Mouse (Mus musculus) C2C12 (cell line): ENCODE results near the gene Zgrf1. TPM values are rescaled to one million over a fixed set of nuclear protein-coding genes. Genes with fewer than 3 reads are reported as not detected.

Experiments used
- H3K27me3 ChIP-seq: one replicate; pipeline ENCODE4 v1.6.1; 2011; ENCODE audit not compliant: control insufficient read depth, insufficient read depth, insufficient read length
- H3K36me3 ChIP-seq: one replicate; pipeline ENCODE4 v1.6.1; 2011; ENCODE audit not compliant: control insufficient read depth, insufficient read depth
- H3K4me3 ChIP-seq: one replicate; pipeline ENCODE4 v1.5.1; 2011; ENCODE audit warnings: mild to moderate bottlenecking, control low read depth; ENCODE audit not compliant: poor library complexity, insufficient read depth, severe bottlenecking
- H3K79me2 ChIP-seq: one replicate; pipeline ENCODE4 v1.6.1; 2011; ENCODE audit not compliant: control insufficient read depth, insufficient read depth
- H3K79me3 ChIP-seq: one replicate; pipeline ENCODE4 v1.6.1; 2011; ENCODE audit warnings: low read depth, control low read depth
- H3ac ChIP-seq: one replicate; pipeline ENCODE3; 2011; ENCODE audit warnings: low read depth; ENCODE audit not compliant: control insufficient read depth, insufficient read length
- CEBPB ChIP-seq: IDR thresholded peaks from one replicate; pipeline ENCODE4 v1.6.1; 2011; ENCODE audit warnings: low read depth, mild to moderate bottlenecking, control low read depth, moderate library complexity
- CTCF ChIP-seq: IDR thresholded peaks from one replicate; pipeline ENCODE4 v1.5.1; 2011; ENCODE audit not compliant: control insufficient read depth, insufficient read depth, insufficient read length
- FOSL1 ChIP-seq: IDR thresholded peaks from one replicate; pipeline ENCODE4 v1.8.0; 2011; ENCODE audit warnings: mild to moderate bottlenecking, low read length; ENCODE audit not compliant: poor library complexity, insufficient read depth, severe bottlenecking
- MAX ChIP-seq: IDR thresholded peaks from one replicate; pipeline ENCODE4 v1.6.1; 2011; ENCODE audit warnings: mild to moderate bottlenecking, control low read depth
- MYOD1 ChIP-seq: IDR thresholded peaks from one replicate; pipeline ENCODE4 v1.6.1; 2011; ENCODE audit warnings: low read depth; ENCODE audit not compliant: control insufficient read depth, insufficient read length
- MYOG ChIP-seq: IDR thresholded peaks from one replicate; pipeline ENCODE4 v1.6.1; 2011; ENCODE audit not compliant: control insufficient read depth, insufficient read length; ENCODE audit errors: extremely low read depth
- USF1 ChIP-seq: IDR thresholded peaks from one replicate; pipeline ENCODE4 v1.6.1; 2011; ENCODE audit warnings: low read depth, mild to moderate bottlenecking, control low read depth, moderate library complexity
- long read RNA-seq, 2 experiments: library from polyadenylated mRNA; unstranded; transcript quantifications; one replicate each; pipeline ENCODE4 v2.0.0; 2019 to 2020
- polyA plus RNA-seq: library from polyadenylated mRNA; unstranded; fragments of >200 nt; fragmentation: generic; extraction: Trizol; gene quantifications from one replicate; pipeline ENCODE4 v1.2.1, GENCODE M21; 2012; ENCODE audit warnings: missing spikeins

Zgrf1 gene
- polyA plus RNA-seq, result 1.6 TPM
- long read RNA-seq, experiment 1, partial matches to known transcripts, result 0 of 3 reads
- long read RNA-seq, experiment 1, other reads (novel, unspliced or antisense), result 3 of 3 reads
- long read RNA-seq, experiment 2, partial matches to known transcripts, result 2 of 19 reads
- long read RNA-seq, experiment 2, other reads (novel, unspliced or antisense), result 13 of 19 reads

GRCm38 (mm10) chr3:127552973-127553719, at the start of gene Zgrf1, which contains the start of gene Larp7:
TSS of gene Zgrf1 (plus strand) at chr3:127553489.
TSS of gene Larp7 (minus strand) at chr3:127553349.
- Histone ChIP-seq H3K36me3 (peaks cover 20% of the 10 kb centered on the region), H3K79me2 (peaks cover 50% of the 10 kb centered on the region), H3K79me3 (peaks cover 24% of the 10 kb centered on the region), H3ac (peak within 1 kb of the TSS; percentile 99), H3K4me3 (peak within 1 kb of the TSS; percentile 93), H3K27me3 (no peaks in the 10 kb centered on the region)
- TF ChIP-seq FOSL1 (no peak), USF1 (no peak), MAX (no peak), CTCF (no peak), CEBPB (no peak), MYOD1 (no peak), MYOG (no peak)

- Histone ChIP-seq H3ac (no peak overlapping the region), H3K36me3 (no peaks in the 10 kb centered on the region), H3K4me3 (no peak overlapping the region), H3K27me3 (no peaks in the 10 kb centered on the region), H3K79me2 (no peaks in the 10 kb centered on the region), H3K79me3 (no peaks in the 10 kb centered on the region)
- TF ChIP-seq CTCF (no peak), FOSL1 (no peak), USF1 (no peak), MAX (no peak), MYOD1 (no peak), CEBPB (no peak), MYOG (no peak)
Observed at GRCm38 (mm10) chr3:127507878-127508783, 45.2 kb upstream of the Zgrf1 start.

- no peak overlapping the region for H3ac ChIP-seq
- no peaks in the 10 kb centered on the region for H3K79me2 ChIP-seq
- H3K4me3 ChIP-seq, result no peak overlapping the region
- no peaks in the 10 kb centered on the region for H3K79me3 ChIP-seq
- H3K36me3 ChIP-seq, result no peaks in the 10 kb centered on the region
- H3K27me3 ChIP-seq, result no peaks in the 10 kb centered on the region
- no peak for TF ChIP-seq FOSL1
- TF ChIP-seq CEBPB, result no peak
- no peak for TF ChIP-seq CTCF
- TF ChIP-seq MYOG, result no peak
- TF ChIP-seq MAX, result no peak
- no peak for TF ChIP-seq MYOD1
- no peak for TF ChIP-seq USF1
Observed at GRCm38 (mm10) chr3:127511786-127512746, 41.2 kb upstream of the Zgrf1 start.

GRCm38 (mm10) chr3:127512794-127513335, 40.4 kb upstream of the Zgrf1 start:
- Histone ChIP-seq H3K27me3 (no peaks in the 10 kb centered on the region), H3K79me3 (no peaks in the 10 kb centered on the region), H3K36me3 (no peaks in the 10 kb centered on the region), H3ac (no peak overlapping the region), H3K4me3 (no peak overlapping the region), H3K79me2 (no peaks in the 10 kb centered on the region)
- no peak for TF ChIP-seq MYOD1
- no peak for TF ChIP-seq CTCF
- TF ChIP-seq MYOG, result no peak
- TF ChIP-seq CEBPB, result no peak
- TF ChIP-seq USF1, result no peak
- no peak for TF ChIP-seq MAX
